Mouse (Mus musculus) embryonic stem cell, embryonic (primary cell): Measurements from ENCODE around the gene Olfr1348.
"Not testable (repeated sequence)": the region's sequence is repeated elsewhere in the genome, so short reads cannot be mapped to it uniquely, and the experiment has no call there.

Experiments
- CTCF ChIA-PET, 4 experiments: fragments of 300-600 bp in 2 of 4; fragments of 350-600 bp in 2 of 4; sonication (Branson Sonifier 250); formaldehyde crosslinking; loops; one replicate each; lab custom pipeline; 2022; ENCODE audit warnings: inconsistent platforms in 2 of 4; lab: Charles Lee
- POLR2A ChIA-PET, 4 experiments: fragments of 300-600 bp in 2 of 4; fragments of 350-600 bp in 2 of 4; sonication (Branson Sonifier 250); formaldehyde crosslinking; loops; one replicate each; lab custom pipeline; 2022; ENCODE audit warnings: antibody characterized with exemption in 4 of 4, inconsistent platforms in 1 of 4; lab: Charles Lee

Olfr1348 gene

DNA sequence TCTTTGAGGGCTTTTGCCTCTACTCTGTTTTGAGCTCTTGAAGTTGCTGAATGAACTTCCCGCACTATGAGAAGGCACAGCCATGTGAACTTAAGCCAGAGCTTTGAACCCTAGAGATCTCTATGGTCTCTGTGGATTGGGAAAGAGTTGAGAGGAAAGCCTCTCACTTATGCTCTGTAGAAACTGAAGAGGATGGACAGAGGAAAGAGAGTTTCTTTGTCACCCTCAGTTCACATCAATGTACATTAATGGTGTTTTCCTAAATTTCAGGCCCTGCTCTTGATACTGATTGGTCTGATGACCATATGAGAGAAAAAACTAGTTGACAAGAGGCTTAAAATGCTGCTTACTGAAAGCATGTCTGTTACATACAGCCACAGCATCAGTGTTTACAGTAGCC is at the start of gene Olfr1348:
Olfr1348 (minus strand) TSS at position 101 of the 400 bp plus-strand sequence.
- ChIA-PET POLR2A (no interaction called here), CTCF (interaction anchor here in 1 of 4 experiments (0.7 to 1.2 kb wide), 2 partner anchors 17 to 19 kb away, joined by 3 to 5 read pairs; no protein-coding TSS in a partner anchor)

DNA sequence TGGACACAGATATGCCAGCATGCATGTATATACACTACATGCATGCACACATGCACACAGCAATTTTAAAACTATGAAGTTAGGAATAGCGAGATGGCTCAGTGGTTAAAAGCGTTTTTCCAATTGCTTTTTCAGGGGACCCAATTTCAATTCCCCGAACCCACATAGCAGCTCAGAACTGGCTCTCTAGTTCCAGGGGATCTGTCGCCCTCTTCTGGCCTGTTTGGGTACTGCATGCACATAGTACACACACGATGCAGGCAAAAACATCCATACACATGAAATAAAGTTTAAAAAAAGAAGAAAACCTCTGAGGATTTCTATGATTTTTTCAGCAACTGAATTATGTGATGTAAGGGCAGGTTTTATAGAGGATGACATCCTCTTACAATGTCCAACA is 17.6 kb upstream of the Olfr1348 start:
- ChIA-PET POLR2A (interaction anchor here in 2 of 4 experiments (0.6 kb wide), 3 partner anchors 31 to 183 kb away, joined by 4 to 11 read pairs (median 5); partner anchors contain the start of gene Gm3854 (in 1 of the 2)), CTCF (interaction anchor here (0.5 to 1.9 kb wide), 38 partner anchors 8 to 1584 kb away, joined by 3 to 12 read pairs (median 4); partner anchors contain the start of genes Zfp78 (in 2 of the 4), Gm3854 (in 1 of the 4), Olfr1348 (in 1 of the 4) and Smim17 (in 1 of the 4))

DNA sequence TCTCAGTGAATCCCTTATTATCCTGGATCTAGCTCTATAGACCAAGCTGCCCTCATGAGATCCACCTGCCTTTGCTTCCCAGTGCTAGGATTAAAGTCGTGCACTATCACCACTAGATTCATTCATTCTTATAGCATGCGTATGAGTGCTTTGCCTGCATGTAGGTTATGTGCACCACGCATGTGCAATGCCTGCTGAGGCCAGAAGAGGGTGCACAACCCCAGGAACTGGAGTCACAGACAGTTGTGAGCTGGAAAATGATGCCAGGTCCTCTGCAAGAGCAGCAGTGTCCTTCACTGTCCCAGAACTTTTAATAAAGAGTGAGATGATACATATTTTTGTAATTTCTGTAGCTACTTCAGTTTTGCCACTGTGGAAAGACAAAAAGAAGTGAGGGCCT is 16.5 kb upstream of the Olfr1348 start:
- CTCF ChIA-PET = interaction anchor here (0.6 to 1.9 kb wide), 21 partner anchors 10 to 663 kb away, joined by 3 to 12 read pairs (median 4); partner anchors contain the start of gene Zfp78 (in 1 of the 4)
- POLR2A ChIA-PET = no interaction called here

DNA sequence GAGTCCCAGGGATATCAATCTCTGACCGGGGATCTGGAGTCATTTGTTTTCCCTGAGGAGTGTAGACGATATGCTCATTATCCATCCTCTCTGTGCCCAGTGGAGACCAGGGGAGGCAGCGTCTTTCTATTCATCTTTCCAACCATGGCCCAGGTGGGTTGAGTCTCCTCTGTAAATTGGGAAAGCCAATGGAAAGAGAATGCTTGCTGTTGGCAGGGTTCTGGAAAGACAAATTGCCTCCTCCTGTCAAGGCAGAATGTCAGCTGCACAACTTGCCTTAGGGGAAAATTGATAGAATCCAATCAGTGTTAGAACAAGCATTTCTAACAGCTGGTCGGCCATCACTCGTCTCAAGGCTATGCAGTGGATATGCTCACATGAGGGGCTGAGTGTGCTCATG is 14.3 kb upstream of the Olfr1348 start, which contains the start of gene Olfr1349:
Olfr1349 (minus strand) TSS at position 101 of the 400 bp plus-strand sequence.
- CTCF ChIA-PET = interaction anchor here in 1 of 4 experiments (1.4 kb wide), 1 partner anchor 666 kb away, joined by 4 read pairs; no protein-coding TSS in a partner anchor
- POLR2A ChIA-PET = no interaction called here

DNA sequence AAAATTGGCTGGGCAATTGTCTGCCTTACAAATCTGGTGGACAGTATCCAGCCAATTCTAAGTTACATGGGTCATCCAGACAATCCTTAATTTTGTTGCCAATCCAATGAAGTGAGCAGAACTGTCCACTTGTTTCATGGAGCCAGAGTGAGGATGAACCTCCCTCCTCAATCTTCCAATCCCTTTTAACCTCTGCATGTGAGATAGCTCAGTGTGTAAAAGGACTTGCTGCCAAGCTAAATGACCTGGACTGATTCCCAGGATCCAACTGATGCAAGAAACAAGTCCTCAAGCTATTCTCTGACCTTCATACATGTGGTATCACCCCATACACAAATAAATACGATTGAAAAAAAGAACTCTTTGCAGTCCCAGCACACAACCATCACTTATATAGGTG is 13.1 kb upstream of the Olfr1348 start:
- ChIA-PET POLR2A (no interaction called here), CTCF (interaction anchor here in 1 of 4 experiments (1.4 kb wide), 1 partner anchor 667 kb away, joined by 4 read pairs; no protein-coding TSS in a partner anchor)

DNA sequence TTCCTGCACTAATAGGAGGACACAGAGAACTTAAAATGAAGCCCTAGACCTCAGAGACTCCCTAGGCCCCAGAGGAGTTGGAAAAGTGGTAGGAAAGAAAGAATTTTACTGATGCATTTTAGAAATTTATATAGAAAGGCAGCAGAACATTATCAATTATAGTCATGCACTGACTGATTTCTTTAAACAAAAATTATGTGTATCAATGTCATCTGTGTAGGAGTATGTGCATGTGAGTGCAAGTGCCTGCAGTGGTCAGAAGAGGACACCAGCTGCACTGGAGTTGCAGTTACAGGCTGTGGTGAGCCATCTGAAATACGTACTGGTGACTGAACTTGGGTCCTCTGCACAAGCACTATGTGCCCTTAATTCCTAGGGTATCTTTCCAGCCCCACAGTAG is 8.9 kb downstream of the Olfr1348 start, which contains the start of gene Olfr1347:
Olfr1347 (minus strand) TSS at position 101 of the 400 bp plus-strand sequence.
- CTCF ChIA-PET = no interaction called here
- POLR2A ChIA-PET = no interaction called here

DNA sequence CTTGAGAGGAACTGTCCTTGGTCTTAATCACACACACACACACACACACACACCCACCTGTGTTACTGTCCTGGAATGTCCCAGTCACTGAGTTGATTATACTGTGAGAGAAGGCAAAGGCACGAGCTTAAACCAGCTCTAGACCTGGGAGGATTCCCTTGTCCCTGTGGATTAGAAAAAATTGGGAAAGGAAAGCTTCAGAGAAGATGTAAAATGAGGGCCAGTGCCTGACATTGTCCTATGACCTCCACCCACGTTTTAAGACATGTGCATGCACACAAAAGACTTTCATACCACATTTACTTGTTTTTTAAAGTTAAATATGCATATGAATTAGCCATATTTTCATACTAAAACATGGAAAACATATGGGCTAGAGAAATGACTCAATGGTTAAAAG is 21.7 kb downstream of the Olfr1348 start, which contains the start of gene Olfr5:
Olfr5 (minus strand) TSS at position 101 of the 400 bp plus-strand sequence.
- ChIA-PET POLR2A (no interaction called here), CTCF (interaction anchor here in 1 of 4 experiments (0.6 kb wide), 1 partner anchor 51 kb away, joined by 3 read pairs; no protein-coding TSS in a partner anchor)

DNA sequence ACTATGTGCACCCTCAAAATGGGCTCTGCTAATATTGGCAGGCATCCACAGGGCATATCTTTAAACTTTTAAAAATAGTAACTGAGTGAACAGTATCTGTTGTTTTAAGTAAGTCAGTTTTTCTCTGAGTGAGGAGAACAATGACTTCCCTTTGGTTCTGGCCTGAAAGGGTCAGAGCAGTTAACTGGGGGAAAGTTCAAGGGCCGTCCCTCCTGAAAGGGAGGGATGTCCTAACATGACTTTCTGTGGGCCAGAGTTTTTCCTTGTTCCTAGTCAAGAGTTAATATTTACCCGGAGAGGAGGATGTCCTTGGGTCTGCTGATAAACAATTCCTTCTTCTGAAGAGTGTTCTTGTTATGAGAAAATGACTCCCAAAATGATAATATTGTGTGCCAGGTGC is 30.9 kb downstream of the Olfr1348 start:
- POLR2A ChIA-PET = not testable (repeated sequence)
- CTCF ChIA-PET = interaction anchor here in 1 of 4 experiments (0.6 kb wide), 1 partner anchor 9 kb away, joined by 3 read pairs; no protein-coding TSS in a partner anchor

DNA sequence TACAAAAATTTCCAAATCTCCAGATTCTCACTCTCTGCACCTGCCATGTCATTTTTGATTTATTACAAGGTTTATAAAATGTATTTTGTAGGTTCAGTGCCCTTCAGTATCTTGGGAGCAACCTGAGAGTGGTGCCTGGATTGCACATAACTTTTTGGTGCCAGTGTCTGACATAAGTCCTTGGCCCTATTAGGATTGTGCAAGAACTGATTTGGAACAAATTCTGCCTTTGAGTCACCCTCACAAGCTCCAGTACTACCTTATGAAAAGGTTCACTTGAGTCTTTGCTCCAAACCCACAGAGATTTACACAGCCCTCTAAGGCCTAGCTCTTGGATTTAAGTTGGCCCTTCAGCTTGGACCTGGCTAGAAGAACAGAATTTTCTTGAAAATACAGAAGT is 41.6 kb downstream of the Olfr1348 start, which contains the start of gene Olfr1346:
Olfr1346 (plus strand) TSS at position 151 of the 400 bp plus-strand sequence.
- ChIA-PET CTCF (no interaction called here), POLR2A (no interaction called here)

DNA sequence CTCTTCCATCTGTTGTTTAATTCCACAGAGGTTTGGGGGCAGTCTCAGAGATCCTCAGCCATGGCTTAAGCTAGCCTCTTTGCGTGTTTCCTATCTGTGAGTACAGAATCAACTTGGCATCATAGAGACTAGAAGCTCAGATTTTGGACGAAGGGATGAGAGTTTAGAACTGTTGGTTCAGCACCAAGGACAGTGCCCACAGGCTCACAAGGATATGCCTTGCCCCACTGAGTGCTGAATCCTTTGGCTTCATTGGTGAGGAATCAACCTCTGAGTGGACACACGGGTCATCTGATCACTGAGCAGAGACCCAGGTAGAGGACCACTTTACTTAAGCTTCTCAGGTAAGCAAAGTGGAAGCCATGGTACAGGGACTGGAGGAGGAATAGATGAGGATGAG is 52.1 kb downstream of the Olfr1348 start:
- POLR2A ChIA-PET = no interaction called here
- CTCF ChIA-PET = interaction anchor here in 1 of 4 experiments (1.0 kb wide), 1 partner anchor 22 kb away, joined by 4 read pairs; no protein-coding TSS in a partner anchor

DNA sequence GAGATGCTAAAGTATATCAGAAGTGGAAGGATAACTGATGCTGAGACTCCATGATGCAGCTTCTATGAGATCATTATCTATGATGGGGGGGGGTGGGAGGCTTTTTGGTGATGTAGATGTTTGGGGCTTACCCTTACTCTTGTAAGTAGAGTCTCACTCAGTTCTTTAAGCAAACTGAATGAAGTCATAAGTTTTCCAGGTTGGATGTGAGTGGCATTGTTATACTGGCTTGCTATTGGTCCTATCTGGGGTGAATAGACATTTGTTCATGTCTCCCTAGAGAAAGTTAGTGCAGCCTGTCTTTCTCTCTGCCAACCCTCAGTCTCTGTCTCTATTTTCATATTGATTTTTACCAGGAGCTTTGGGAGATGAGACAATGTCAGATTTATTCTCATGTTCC is 52.7 kb downstream of the Olfr1348 start, which contains the start of gene Olfr1336:
Olfr1336 (plus strand) TSS at position 301 of the 400 bp plus-strand sequence.
- CTCF ChIA-PET = interaction anchor here in 1 of 4 experiments (1.0 kb wide), 1 partner anchor 21 kb away, joined by 4 read pairs; no protein-coding TSS in a partner anchor
- POLR2A ChIA-PET = no interaction called here
